Mouse (Mus musculus): ENCODE data around the gene Snx29.

- TF ChIP-seq CTCF (IDR thresholded peaks at IDR 0.05; ENCODE audit: low read depth): no peak
- no peak for TF ChIP-seq EP300 (IDR thresholded peaks at IDR 0.05; ENCODE audit: low read depth)
Measured at GRCm38 (mm10) chr16:11494895-11495294, 172.2 kb downstream of the Snx29 start.

Data from liver, embryonic 14.5 days (tissue).